In the genomic region with DNA sequence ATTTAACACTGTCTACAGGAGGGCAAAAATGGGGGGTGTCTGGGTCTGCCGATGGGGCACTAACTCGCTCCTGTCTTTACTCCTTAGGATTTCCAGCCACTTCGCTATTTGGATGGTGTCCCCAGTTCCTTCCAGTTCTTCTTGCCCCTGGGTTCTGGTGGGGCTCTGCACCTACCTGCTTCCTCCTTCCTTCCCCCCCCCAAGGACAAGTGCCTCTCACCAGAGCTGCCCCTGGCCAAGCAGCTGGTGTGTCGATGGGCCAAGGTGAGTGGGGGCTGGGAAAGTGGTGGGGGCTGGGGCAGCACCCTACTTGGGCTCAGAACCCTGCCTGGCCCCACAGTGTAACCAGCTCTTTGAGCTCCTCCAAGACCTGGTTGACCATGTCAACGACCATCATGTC, we compare ENCODE assay signal across 13 mouse cellular contexts. TPM values are rescaled to one million over a fixed set of nuclear protein-coding genes. Genes with fewer than 3 reads are reported as not detected.
"Had no signal": no experiment of that assay in that cellular context is flagged by ENCODE, and none has a peak within 500 bp of the region (broad histone marks: within the 10 kb centered on the region; RNA-seq: fewer than 3 reads in every experiment).

No protein-coding gene starts in this region.

- DNase-seq: retina, postnatal 1 day; right cerebral cortex, adult 18-20 months; right cerebral cortex, postnatal 14 days; right cerebral cortex, postnatal 25 days; right cerebral cortex, postnatal 4 days; spleen, adult 18-20 months; thymus, adult 18-20 months; thymus, adult 2 months; thymus, postnatal 14 days; thymus, postnatal 25 days; thymus, postnatal 36 days; thymus, postnatal 4 days had no signal

RNA-seq across cellular contexts. Expression of a gene that starts 16.7 kb away (rescaled TPM):
- total RNA-seq: neutrophil, adult 5-6 weeks had no signal
